In genomic region chr8:110821960-110822359, GRCm38 (mm10) we compare ENCODE assay signal across 32 mouse cellular contexts. TPM values are rescaled to one million over a fixed set of nuclear protein-coding genes. Genes with fewer than 3 reads are reported as not detected.
"Had no signal": no experiment of that assay in that cellular context is flagged by ENCODE, and none has a peak within 500 bp of the region (broad histone marks: within the 10 kb centered on the region; RNA-seq: fewer than 3 reads in every experiment).

No protein-coding gene starts in this region.

- H3K4me1 ChIP-seq: heart, embryonic 10.5 days; heart, embryonic 15.5 days; hindbrain, embryonic 10.5 days; hindbrain, embryonic 12.5 days; hindbrain, embryonic 13.5 days; hindbrain, embryonic 15.5 days; intestine, embryonic 15.5 days; kidney, embryonic 15.5 days had no signal

- H3K27ac ChIP-seq: heart, embryonic 10.5 days; heart, embryonic 13.5 days; heart, embryonic 15.5 days; hindbrain, embryonic 10.5 days; hindbrain, embryonic 12.5 days; hindbrain, embryonic 13.5 days; hindbrain, embryonic 14.5 days; hindbrain, embryonic 15.5 days; hindbrain, postnatal 0 days; intestine, embryonic 15.5 days; kidney, embryonic 15.5 days; kidney, postnatal 0 days; layer of hippocampus, adult 2 months had no signal

- H3K27me3 ChIP-seq: heart, embryonic 12.5 days; heart, embryonic 13.5 days; heart, embryonic 15.5 days; hindbrain, embryonic 12.5 days; hindbrain, embryonic 13.5 days; hindbrain, embryonic 15.5 days; intestine, embryonic 15.5 days; kidney, embryonic 15.5 days had no signal

- H3K4me3 ChIP-seq: heart, embryonic 10.5 days; heart, embryonic 12.5 days; heart, embryonic 13.5 days; heart, embryonic 15.5 days; hindbrain, embryonic 10.5 days; hindbrain, embryonic 12.5 days; hindbrain, embryonic 13.5 days; hindbrain, embryonic 15.5 days; intestine, embryonic 15.5 days; kidney, embryonic 15.5 days; layer of hippocampus, adult 2 months had no signal

- H3K9ac ChIP-seq: heart, embryonic 12.5 days; heart, embryonic 13.5 days; heart, embryonic 15.5 days; hindbrain, embryonic 12.5 days; hindbrain, embryonic 13.5 days; hindbrain, embryonic 14.5 days; hindbrain, embryonic 15.5 days; intestine, embryonic 15.5 days; kidney, embryonic 15.5 days had no signal

- DNase-seq: heart, postnatal 10 days; heart, postnatal 14 days; heart, postnatal 36 days; heart, postnatal 4 days; kidney, adult 11 months; kidney, adult 18-20 months; kidney, adult 2 months; kidney, adult 8-10 months; kidney, adult 9 months; kidney, postnatal 10 days; kidney, postnatal 14 days; kidney, postnatal 25 days; kidney, postnatal 36 days; kidney, postnatal 4 days; layer of hippocampus, adult 9-11 months; layer of hippocampus, postnatal 36 days had no signal

RNA-seq across cellular contexts. Expression of gene Il34, which starts 16.2 kb away (rescaled TPM):
- total RNA-seq: hematopoietic stem cell, adult 5-6 weeks had no signal
- polyA plus RNA-seq: heart, embryonic 10.5 days; inflammation-experienced regulatory T-cells, adult 6 months had no signal
